Comparison of ENCODE assay signal across 17 mouse cellular contexts in the genomic region with DNA sequence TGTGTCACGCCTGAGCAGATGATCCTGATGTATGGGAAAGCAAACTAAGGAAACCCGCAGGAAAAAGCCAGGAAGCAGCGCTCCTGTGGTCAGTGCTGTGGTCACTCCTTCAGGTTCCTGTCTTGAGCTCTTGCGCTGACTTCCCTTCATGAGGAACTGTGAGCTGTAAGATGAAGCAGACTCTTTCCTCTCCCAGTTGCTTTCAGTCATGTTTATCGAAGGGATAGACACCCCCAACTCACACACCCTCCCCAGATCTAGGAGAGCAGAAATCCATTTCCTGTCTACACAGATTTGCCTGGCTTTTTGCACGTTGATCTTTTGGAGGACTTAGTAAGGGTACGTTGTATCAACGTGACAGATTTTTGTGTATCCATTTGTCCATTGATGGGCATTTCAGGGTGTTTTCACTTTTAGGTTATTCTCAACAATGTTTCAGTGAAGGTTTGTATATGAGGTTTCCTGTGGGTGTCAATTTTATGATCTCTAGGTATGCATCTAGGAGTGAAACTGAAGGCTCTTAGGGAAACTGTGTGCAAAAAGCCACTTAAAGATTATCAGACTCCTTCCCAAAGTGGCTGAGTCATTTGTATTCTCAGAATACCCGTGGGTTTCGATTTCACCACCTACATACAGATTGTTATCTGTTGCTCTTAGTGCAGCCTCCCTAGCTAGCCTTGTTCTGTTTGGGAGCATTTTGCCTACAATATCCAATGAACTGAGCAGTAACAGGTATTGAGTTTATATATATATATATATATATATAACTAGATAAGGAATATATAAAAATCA. TPM values are rescaled to one million over a fixed set of nuclear protein-coding genes. Genes with fewer than 3 reads are reported as not detected.
DNase-seq lines count a peak whose midpoint lies in the region; ATAC-seq lines count a peak whose summit lies in the region.
"Had no signal": no experiment of that assay in that cellular context is flagged by ENCODE, and none has a peak within 500 bp of the region (broad histone marks: within the 10 kb centered on the region; RNA-seq: fewer than 3 reads in every experiment).

No protein-coding gene starts in this region.

- intact Hi-C loops in left cerebral cortex, postnatal 25 days (cut with DNase I) = no loop called here

- no peaks in the 10 kb centered on the region for H3K36me3 ChIP-seq in megakaryocyte, embryonic 14.5 days (replicated peaks; ENCODE audit: low read length)
- H3K36me3 ChIP-seq: heart, embryonic 15.5 days; midbrain, embryonic 13.5 days; neural tube, embryonic 13.5 days; stomach, embryonic 15.5 days had no signal

- no peaks in the 10 kb centered on the region for H3K27me3 ChIP-seq in megakaryocyte, embryonic 14.5 days (replicated peaks)
- H3K27me3 ChIP-seq: heart, embryonic 15.5 days; midbrain, embryonic 13.5 days; neural tube, embryonic 13.5 days; stomach, embryonic 15.5 days had no signal

- peak overlapping the region; percentile 84 for H3K4me3 ChIP-seq in megakaryocyte, embryonic 14.5 days (replicated peaks)
- H3K4me3 ChIP-seq: heart, embryonic 15.5 days; midbrain, embryonic 13.5 days; neural tube, embryonic 13.5 days; stomach, embryonic 15.5 days had no signal

- 0 out of 2 replicates have a peak, but pooled peaks cover 3% of the 10 kb centered on the region for H3K9me3 ChIP-seq in megakaryocyte, embryonic 14.5 days
- H3K9me3 ChIP-seq: heart, embryonic 15.5 days; midbrain, embryonic 13.5 days; neural tube, embryonic 13.5 days; stomach, embryonic 15.5 days had no signal

- peaks cover 35% of the 10 kb centered on the region for H3K4me1 ChIP-seq in megakaryocyte, embryonic 14.5 days
- H3K4me1 ChIP-seq: heart, embryonic 15.5 days; midbrain, embryonic 13.5 days; neural tube, embryonic 13.5 days; stomach, embryonic 15.5 days had no signal

- peak; percentile 66 for DNase-seq in CD4-positive, CD25-positive, alpha-beta regulatory T cell, adult 2 months (ENCODE audit: low read depth, low spot score)
- peak; percentile 48 for DNase-seq in NIH3T3 (ENCODE audit: low read depth)
- no peak for DNase-seq in layer of hippocampus, postnatal 36 days
- no peak for DNase-seq in kidney, adult 11 months
- DNase-seq in left cerebral cortex, postnatal 25 days (ENCODE audit: low spot score in 2 of 2) = no peak
- DNase-seq: adrenal gland, adult 2 months; cerebellum, adult 2 months; gastrocnemius, postnatal 10 days; kidney, postnatal 4 days; lung, adult 18-20 months had no signal

- peak; percentile 84 for ATAC-seq in granulocyte monocyte progenitor cell, adult 5-6 weeks (replicated peaks; ENCODE audit: poor library complexity, severe bottlenecking)
- ATAC-seq: intestine, postnatal 0 days; midbrain, embryonic 13.5 days had no signal

RNA-seq across cellular contexts. Expression of a gene that starts 6.5 kb away (rescaled TPM):
- total RNA-seq in granulocyte monocyte progenitor cell, adult 5-6 weeks (2014; fragmentation: Nextera tagmentation) = 44.3 and 50.8 TPM in 2 replicates
- 31.2 and 31.4 TPM in 2 replicates for total RNA-seq in granulocyte monocyte progenitor cell, adult 5-6 weeks (2017)
- polyA plus RNA-seq in megakaryocyte, embryonic 14.5 days (2012; ENCODE audit: insufficient read depth, low replicate concordance) = 0.86 and 7.0 TPM in 2 replicates
- total RNA-seq in layer of hippocampus, postnatal 36 days (2021) = 100 to 1,000 TPM; 194 to 203 TPM
- 100 to 1,000 TPM; 192 to 196 TPM for total RNA-seq in left cerebral cortex, postnatal 25 days (2021)

RNA-seq across cellular contexts. Expression of a gene that starts 12.4 kb away (rescaled TPM):
- 10.7 and 11.4 TPM in 2 replicates for total RNA-seq in granulocyte monocyte progenitor cell, adult 5-6 weeks (2014; fragmentation: Nextera tagmentation)
- 11.4 and 20.8 TPM in 2 replicates for total RNA-seq in granulocyte monocyte progenitor cell, adult 5-6 weeks (2017)
- polyA plus RNA-seq in megakaryocyte, embryonic 14.5 days (2012; ENCODE audit: insufficient read depth, low replicate concordance) = 0.92 TPM in 1 of 2 replicates, not detected in the other
- 10 to 100 TPM; 12.7 to 13.3 TPM for total RNA-seq in layer of hippocampus, postnatal 36 days (2021)
- total RNA-seq in left cerebral cortex, postnatal 25 days (2021) = 10 to 100 TPM; 12.6 to 13.0 TPM

Comparison
In these comparisons a context has a peak if more than half of its experiments do, and no peak if none do; other contexts are left out.
1. DNase-seq: peak in CD4-positive, CD25-positive, alpha-beta regulatory T cell, adult 2 months (single experiment) and NIH3T3 (single experiment); none in layer of hippocampus, postnatal 36 days (0 of 2), kidney, adult 11 months (single experiment) and left cerebral cortex, postnatal 25 days (0 of 2).